Mouse (Mus musculus) gastrocnemius, postnatal 10 days (tissue): ENCODE measurements around the gene Nrxn2. TPM values are rescaled to one million over a fixed set of nuclear protein-coding genes. Genes with fewer than 3 reads are reported as not detected.
A peak's percentile ranks its signal among the peaks of the same experiment; 100 is the strongest.

Experiments used
- DNase-seq: peaks from one replicate; pipeline ENCODE4 v3.0.0; 2021; ENCODE audit warnings: mixed read lengths
- total RNA-seq, 2 experiments: library from RNA; stranded (reverse); gene quantifications; 2 replicates each; pipeline ENCODE4 v1.2.3; 2021

The Nrxn2 gene
- total RNA-seq, 2 experiments from 2014 or later, result 3.1 to 3.3 TPM

DNA sequence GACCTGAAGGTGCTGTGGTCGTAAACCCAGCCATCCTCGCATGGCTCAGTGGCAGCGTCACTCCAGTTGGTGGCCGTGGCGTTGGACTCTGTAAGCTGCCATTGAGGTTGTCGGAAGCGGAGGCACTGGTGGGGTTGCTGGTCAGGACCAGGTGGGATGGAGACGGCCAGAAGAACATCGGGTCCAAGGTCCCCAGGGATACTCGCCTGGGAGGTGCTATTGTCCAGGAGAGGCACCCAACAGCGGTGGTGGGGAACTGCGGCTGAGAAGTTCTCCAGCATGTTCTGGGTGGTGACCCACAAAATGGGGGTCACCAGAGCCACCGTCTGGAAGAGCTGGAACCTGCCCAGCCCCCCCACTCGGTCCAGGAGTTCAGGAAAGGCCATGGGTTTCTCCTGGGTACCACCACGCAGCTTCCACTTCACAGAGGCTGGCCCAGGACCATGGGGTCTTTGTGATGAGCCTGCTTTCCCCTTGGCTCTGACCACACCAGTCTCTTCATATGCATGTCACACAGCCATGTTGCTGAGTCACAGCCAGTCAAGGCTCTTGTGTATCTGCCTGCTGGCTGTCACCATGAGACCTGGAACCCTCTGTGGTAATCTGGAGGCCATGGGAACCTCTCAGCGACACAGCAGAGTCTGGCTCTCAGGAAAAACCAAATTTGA is 124.0 kb downstream of the Nrxn2 start, which contains the start of gene Slc22a12:
Gene Slc22a12 (minus strand): TSS at position 666 of the 668 bp plus-strand sequence.
- DNase-seq, result no peak

DNA sequence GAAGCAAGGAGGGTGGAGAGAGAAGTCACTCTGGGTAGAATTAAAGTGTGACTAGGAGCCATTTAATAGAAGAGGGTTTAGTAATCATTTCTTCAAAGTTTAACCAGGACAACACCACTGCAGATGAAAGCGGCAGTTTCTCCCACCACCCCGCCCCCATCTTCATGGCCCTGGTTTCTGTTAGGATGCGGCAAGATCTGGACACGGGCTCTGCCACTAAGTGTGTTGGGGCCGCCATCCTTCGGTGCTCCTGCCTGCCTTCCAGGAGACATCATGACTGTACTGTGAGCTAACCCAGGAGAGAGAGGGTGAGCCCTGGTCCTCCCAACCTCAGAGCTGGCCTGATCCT is 124.5 kb downstream of the Nrxn2 start:
- no peak for DNase-seq

DNA sequence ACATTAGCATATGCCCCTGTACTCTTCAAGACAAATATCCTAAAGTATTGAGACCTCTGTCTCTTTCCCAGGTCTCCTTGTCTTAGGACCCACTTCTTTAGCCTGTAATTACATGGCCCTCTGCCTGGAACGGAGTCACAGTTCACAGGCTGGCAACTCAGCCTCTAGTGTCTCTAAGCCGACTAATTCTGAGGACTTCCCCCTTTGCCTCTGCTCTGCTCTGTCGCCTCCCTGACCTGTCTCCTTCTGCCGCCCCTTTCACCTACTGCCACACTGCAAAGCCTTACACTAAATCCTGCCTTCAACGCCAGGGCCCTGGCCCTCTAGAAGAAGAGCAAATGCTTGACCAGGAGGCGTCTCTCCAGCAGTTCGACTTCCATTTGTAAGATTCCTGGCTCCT is 125.0 kb downstream of the Nrxn2 start:
- no peak for DNase-seq

DNA sequence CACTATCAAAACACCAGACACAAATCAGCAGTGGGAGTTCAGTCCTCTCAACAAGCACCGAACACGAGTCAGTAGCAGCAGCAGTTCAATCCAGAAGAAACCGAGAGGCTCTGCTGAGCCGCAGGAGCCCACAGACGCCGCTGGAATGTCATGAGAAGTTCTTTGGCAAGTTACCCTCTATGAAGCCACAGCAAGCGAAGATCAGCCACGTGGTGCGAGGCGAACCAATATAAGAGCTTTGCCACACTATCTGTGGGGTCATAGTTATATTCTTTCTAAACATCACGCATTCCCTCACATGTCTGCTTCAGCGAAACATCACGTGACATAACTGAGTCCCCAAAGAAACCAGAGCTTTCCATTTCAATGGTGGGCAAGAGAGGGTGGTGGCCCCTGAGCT is 126.2 kb downstream of the Nrxn2 start:
- no peak for DNase-seq

DNA sequence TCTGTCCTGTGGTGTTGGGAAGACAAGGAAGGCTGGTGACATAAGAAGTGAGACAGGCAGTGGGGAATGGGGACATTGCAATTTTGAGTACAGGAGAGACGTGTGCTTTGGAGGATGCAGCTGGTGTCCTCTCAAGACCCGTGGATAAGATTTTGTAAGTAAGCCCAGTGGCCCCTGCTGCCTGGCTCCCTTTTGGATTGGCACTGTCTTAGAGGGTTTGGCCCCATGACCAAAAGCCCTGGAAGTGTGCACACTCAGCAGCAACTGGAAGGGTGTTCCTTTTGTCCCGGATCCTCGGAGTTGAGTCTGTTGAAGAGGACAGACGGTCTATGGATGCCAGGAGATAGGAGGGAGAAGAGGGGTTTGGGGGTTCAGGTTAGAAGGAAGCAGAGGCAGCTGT is 127.0 kb downstream of the Nrxn2 start:
- DNase-seq, result no peak

DNA sequence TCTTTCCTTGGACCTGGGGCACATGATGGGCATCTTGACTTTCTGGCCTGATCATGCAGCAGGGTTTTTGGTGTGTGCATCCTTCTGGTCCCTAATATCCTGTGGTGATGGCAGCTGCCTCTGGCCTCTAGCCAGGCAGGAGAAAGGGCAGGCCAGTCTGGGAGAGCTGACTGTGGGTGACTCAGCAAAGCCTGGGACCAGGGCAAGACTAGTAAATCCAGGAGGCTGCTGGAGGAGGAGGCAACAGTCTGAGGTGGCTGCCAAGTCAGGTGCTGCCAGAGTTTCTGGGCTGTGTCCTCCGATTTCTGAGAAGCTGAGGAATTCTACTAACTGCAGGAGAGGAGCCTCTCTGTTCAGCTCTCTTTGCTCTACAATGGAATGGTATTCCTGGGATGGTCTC is 127.6 kb downstream of the Nrxn2 start:
- peak; percentile 24 for DNase-seq

DNA sequence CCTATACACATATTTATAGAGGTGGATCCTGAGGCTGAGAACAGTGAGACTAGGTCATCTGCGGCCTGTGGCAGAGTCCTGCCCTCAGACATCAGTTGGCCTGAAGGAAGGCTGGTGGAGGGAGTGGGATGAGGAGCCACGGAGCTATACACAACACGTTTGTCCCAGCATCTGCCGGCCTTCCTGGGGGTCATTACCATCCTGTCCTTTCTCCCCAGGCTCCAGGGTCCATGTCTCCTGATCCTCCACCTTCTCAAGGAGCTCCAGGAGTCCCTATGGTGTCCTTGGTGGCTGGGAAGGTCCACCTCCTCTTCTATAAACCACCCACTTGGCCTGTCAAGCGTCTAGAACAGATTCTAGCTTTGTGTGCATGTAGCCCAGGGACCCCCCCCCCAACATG is 129.3 kb downstream of the Nrxn2 start:
- DNase-seq, result no peak

DNA sequence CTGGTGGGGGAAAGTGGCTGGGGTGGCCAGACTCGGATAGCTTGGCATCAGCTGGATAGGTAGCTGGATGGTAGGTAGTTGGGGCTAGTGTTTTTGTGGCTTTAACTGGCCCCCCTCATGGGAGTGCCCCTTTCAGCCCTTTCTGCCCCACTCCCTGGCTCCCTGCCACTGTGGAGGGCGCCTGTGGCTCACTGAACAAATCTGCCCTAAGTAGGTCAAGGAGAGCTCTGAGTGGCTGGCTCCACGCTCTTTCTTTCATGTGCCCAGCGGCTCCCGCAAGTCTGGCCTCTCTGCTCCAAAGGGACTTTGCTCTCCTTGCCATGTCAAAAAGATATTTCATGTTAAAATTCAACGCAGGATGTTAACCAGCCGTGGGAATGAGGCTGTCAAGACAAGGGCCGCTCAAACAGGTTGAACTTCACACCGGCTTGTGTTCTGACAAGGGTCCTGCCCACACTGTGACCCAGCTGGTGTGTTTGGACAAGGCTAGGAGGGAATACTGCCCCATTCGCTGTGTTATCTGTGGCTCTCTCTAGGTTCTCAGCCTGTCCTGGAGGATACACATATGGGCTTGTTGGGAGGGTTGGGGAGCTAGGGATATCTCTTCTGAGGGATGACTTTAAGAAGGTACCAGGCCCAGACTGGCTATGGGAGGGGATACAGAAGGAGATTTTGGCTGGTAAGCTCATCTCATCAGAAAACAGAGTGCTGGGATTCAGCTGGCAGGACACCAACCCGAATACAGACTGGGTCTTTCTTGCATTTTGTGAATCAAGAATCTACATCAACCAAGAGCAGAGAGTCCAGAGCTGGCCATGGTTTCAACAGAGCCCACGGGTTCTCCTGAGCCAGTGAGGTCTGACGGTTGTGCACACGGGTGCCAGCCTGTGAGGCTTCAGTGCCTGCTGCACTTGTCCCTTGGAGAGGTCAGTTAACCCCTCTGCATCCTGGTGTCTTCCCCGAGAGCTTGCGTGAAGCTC is 130.2 kb downstream of the Nrxn2 start:
- DNase-seq, result no peak

DNA sequence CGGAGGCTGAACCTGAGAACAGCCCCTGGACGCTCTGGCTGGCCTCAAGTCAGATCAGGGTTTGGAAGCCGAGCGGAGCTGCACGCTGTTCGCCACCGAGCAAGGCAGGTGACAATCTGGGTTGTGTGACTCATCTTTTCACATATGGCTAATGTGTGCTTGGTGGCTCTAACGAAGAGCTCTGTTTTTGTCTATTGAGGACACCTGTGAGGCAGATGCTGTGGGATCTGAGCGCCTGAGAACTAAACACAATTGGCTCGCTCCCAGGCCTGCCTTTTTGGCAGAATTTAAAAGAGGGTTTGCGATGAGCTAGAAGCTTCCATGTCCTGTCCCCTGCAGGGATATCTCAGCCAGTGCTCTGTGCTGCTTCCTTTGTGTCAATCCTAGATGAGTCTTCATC is 131.0 kb downstream of the Nrxn2 start:
- DNase-seq, result no peak

DNA sequence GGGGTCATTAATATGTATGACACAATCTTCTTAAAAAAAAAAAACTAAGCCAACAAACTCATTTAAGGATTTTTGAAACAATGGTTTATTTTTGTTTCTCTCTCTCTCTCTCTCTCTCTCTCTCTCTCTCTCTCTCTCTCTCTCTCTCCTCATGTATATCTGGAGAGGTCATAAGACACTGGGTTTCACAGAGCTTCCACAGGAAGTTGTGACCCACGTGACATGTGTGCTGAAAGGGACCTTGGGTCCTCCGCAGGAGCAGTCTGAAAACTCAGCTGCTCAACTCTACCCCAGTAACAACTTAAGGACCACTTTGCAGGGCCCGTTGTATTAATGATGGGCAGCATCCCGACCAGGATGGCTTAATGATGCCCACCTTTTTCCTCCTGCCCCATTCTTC is 132.7 kb downstream of the Nrxn2 start:
- no peak for DNase-seq

DNA sequence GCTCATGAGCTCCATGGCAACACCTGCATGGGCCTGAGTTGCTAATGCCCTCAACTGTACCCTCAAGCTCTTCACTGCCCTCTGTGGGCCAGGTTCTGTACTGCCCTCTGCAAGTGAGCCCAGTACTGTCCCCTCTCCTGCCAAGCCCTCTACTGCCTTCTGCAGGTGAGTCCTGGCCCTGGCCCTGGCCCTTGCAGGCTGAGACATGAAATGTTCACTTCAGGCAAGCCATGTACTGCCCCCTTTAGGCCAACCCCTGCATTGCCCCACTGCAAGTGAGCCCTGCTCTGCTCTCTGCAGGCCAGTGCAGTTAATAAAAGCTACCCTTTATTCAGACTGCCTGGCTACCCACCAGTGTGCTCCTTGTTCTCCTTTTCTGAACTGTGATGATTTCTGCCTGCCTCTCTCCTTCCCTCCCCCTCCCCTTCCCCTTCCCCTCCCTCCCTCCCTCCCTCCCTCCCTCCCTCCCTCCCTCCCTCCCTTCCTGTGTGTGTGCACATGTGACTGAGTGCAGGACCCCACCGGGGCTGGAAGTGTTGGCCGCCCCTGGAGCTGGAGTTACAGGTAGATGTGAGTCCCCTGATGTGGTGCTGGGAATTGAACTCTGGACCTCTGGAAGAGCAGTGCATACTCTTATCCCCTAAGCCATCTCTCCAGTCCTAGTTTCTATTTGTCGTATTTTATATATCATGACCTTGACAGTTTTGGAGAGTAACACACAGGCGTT is 133.9 kb downstream of the Nrxn2 start:
- peak; percentile 32 for DNase-seq

DNA sequence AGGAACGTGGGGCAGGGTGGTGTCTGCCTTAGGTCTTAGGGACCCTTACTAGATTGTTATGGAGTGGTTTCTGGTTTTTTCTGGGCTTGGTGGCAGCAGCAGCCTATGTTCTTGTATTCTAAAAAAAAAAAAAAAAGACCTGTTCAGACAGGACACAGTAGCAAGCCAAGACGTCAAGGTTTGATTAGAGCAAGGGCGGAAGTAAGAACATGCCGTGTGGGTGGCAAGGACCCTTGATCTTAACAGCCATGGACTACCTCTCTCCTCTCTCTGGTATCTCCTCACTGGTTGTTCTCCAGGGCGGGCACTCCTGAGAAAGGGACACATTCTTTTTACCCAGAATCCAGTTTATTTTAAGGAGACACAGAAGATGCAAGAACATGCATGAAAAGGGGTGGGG is 134.6 kb downstream of the Nrxn2 start:
- DNase-seq, result no peak

DNA sequence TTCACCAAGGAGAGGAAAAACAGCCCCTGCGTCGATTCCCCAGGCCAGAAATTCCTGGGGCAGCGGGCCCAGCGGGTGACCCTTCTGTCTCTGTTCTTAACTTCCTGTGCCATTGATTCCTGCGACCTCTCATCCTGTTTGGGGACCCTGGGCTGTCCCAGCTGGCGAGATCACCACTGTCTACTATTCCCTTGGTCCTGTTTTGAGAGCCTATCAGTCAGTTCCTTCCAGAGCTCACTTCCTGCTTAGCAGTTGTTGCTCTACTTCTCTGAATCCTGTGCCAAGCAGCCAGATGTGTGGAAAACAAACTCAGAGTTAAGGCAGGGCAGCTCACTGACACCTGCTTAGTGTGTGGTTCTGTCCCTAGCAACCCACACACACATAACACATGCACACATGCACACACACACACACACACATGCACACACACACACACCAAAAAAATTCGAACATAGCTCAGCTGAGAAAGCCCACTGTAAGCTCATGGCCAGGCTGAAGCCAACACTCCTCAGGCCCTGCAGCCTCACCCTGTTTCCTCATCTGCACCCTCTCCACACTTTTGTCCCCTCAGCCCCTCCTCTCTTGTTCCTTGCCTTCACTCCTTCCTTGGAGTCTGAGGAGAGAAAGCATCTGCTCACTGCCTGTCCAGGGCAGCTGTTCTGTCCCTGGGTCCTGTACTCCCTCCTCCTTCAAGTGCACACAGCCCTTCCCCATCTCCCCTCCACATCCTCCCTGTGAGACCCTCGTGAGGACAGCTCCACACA is 135.5 kb downstream of the Nrxn2 start:
- no peak for DNase-seq

DNA sequence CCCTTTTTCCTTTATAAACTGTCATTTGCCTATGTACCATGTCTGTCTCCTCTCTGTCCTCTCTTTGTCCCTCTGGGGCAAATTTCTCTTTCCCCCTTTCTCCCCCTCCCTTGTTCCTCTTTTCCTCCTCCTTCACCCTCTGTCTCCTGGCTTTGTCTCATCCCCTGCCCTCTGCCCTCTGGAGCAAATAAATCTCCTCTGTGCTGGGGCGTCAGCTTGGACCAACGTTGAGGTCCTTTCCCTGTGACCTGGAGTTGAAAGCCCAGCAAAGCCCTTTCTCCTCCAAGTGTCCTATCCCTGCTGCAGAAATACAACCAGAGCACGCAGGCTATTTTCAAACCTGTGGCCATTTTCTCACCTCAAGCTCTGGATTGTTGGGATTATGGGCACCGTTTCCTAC is 141.0 kb downstream of the Nrxn2 start:
- no peak for DNase-seq

DNA sequence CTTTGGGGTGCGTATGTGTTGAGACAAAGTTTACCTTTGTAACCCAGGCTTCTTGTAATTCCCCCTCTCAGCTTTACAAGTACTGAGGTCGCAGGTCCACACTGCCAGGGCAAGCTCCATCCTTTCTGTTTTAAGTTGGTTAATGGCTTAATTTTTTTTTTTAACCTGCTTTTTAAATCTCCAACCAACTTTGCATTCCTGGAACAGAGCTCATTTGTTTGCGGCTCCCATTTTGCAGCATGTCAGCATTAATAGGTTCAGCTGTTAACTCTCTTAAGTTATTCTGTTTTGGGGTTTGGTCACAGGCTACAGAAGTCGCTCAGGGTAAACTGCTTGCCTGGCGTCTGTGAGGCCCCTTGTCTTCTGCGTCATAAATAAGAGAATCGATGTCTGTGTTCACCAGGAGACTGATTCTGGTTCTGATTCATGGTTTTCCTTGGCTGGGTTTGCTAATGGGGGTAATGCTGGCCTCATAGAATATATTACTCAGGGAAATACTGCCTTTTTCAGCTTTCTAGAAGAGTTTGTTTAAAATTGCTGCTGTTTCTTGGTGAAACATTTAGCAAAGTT is 141.8 kb downstream of the Nrxn2 start:
- no peak for DNase-seq

DNA sequence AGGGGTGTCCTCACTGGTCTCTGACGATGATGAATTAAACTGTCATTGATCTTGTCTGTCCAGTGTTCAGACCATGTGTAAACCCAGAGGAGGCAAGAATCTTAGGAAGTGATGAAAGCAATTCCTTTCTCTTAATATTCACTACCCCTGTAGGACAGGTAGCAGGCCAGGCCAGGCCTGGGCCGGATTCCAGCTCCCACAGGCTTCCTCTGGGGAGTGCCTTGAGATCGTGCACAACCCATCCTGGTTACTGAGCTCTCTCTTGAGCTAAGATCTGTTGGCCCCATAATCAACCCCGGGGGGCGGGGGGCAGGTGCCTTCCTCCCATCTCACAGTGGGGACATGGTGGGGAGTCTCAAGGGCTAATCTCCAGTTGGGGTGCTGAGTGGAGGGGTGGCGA is 146.6 kb downstream of the Nrxn2 start:
- no peak for DNase-seq

DNA sequence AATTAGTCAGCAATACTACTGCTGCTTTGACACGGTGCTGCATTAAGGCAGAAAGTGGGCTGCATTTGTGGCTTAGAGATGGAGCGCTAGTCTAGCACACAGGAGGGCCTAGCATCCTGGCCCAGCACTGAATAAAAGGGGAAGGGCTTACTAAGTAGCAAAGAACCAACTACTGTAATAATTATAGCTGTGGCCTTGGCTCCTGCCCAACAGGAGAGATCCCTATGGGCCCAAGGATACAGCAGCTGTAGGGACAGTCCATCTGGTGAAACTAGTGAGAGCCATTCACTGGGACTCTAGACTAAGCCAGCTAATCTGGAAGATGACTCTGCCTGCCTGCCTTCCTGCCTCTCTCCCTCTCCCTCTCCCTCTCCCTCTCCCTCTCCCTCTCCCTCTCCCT is 147.9 kb downstream of the Nrxn2 start:
- no peak for DNase-seq

DNA sequence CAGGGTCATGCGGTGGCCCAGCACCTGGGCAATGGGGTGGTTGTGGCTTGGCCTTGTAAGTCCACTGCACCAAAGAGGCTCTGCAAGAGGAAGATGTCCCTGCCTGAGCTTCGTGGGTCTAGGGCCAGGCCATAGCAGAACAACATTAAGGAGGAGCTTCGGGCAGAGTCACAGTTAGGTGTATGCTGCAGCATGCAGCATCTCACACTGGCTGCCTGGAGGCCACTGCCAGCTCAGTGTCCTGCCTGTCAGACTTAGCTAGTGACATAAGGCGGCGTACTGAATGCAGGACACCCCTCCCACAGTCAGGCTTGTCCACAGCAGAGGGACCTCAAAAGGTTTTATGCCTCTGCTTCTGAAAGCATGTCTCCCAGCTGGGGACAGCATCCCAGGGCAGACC is 150.5 kb downstream of the Nrxn2 start:
- no peak for DNase-seq

DNA sequence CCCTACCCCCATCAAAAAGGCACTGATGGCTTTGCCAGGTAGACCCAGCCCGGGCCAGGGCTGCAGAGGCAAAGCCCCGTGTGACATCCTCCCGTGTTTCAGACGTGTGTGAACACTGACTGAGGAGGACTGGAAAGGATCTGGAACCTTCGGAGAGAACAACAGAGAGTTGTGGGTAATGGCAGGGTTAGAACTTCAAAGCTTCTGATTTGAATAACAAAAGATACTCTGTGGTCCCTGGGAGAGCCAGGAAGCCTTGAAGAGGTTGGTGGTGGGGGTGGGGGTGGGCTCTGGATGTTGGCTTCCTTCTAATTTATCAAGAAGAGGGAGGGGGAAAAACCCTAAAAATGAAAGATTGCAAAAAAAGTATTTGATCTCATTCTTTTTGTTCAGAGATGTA is 151.0 kb downstream of the Nrxn2 start:
- no peak for DNase-seq

DNA sequence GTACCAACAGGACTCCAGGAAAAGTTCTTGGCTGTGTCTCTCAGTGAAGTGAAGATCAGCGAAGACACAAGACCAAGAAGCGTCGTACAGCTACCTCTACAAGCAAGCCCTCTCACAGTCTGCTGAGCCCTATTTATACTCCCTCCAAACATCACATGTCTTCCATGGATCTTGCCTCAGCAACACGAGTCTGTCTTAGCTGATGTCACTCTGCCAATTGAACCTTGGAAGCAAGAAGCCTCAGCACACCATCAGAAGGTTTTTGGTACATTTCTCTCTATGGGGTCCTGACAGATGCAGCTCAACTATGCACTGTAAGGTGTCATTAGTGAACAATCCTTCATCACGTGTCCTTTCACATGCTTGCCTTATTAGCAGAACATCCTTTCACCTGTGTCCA is 152.9 kb downstream of the Nrxn2 start:
- no peak for DNase-seq

DNA sequence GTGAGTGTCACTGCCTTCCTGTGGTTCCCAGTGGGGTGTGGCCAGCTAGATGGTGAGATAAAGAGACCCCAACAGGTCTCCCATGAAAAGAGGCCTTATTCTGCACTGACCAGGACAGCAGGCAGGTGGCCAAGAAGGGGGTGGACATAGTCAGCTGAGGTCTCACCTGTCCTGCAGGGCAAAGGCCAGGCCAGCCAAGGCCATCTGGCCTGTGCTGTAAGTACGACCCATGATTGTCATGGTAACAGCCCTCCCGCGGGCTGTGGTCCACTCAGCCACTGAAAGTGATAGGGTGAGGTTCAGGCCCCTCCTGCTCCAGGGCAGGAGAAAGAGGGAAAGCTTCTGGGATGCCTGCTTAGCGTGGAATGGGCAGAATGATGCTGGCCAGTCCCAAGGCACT is 153.5 kb downstream of the Nrxn2 start:
- no peak for DNase-seq
